Mouse (Mus musculus) midbrain, embryonic 16.5 days (tissue): ENCODE data around the gene Gm49721. TPM values are rescaled to one million over a fixed set of nuclear protein-coding genes. Genes with fewer than 3 reads are reported as not detected.
"Not testable (repeated sequence)": the region's sequence is repeated elsewhere in the genome, so short reads cannot be mapped to it uniquely, and the experiment has no call there.

ENCODE experiments used
- ATAC-seq: fragments of 200-750 bp; cut with Nextera tagmentation; 2 replicates; pipeline ENCODE4 v1.8.0; 2017; ENCODE audit warnings: moderate TSS enrichment
- H3K27ac ChIP-seq: fragments of 300-500 bp; sonication (generic); 2 replicates; pipeline ENCODE4 v1.5.1; 2014; ENCODE audit warnings: mild to moderate bottlenecking, low read length, mixed read lengths
- H3K27me3 ChIP-seq: fragments of 300-500 bp; sonication (generic); 2 replicates; pipeline ENCODE4 v1.6.1; 2014; ENCODE audit warnings: low read depth, low read length, mixed read lengths; ENCODE audit not compliant: control insufficient read depth, insufficient read depth
- H3K36me3 ChIP-seq: fragments of 300-500 bp; sonication (generic); 2 replicates; pipeline ENCODE4 v1.6.1; 2014; ENCODE audit warnings: mild to moderate bottlenecking, low read length, moderate library complexity, mixed read lengths; ENCODE audit not compliant: control insufficient read depth, insufficient read depth
- H3K4me1 ChIP-seq: fragments of 300-500 bp; sonication (generic); 2 replicates; pipeline ENCODE4 v1.6.1; 2014; ENCODE audit warnings: mild to moderate bottlenecking, low read length, mixed read lengths; ENCODE audit not compliant: control insufficient read depth, insufficient read depth
- H3K4me2 ChIP-seq: fragments of 300-500 bp; sonication (generic); 2 replicates; pipeline ENCODE4 v1.6.1; 2014; ENCODE audit warnings: mild to moderate bottlenecking, low read length, mixed read lengths
- H3K4me3 ChIP-seq: fragments of 300-500 bp; sonication (generic); 2 replicates; pipeline ENCODE4 v1.5.1; 2014; ENCODE audit warnings: low read depth, mild to moderate bottlenecking, low read length, moderate library complexity, mixed read lengths
- H3K9ac ChIP-seq: fragments of 300-500 bp; sonication (generic); 2 replicates; pipeline ENCODE4 v1.6.1; 2014; ENCODE audit warnings: low read depth, low read length, mixed read lengths
- H3K9me3 ChIP-seq: fragments of 300-500 bp; sonication (generic); replicated peaks from 2 replicates; pipeline ENCODE4 v1.6.1; 2014; ENCODE audit warnings: mild to moderate bottlenecking, low read length, mixed read lengths; ENCODE audit not compliant: control insufficient read depth, poor library complexity, severe bottlenecking
- WGBS: fragments of 180-500 bp; shearing (Covaris S2); extraction: QIAGEN DNeasy Blood & Tissue Kit; methylation state at CpG from one replicate; pipeline ENCODE4 v1.1.7; 2014; 5-methylcytosine and 5-hydroxymethylcytosine counted together
- polyA plus RNA-seq: library from polyadenylated mRNA; unstranded; fragments of >200 nt; fragmentation: Nextera tagmentation; extraction: Ambion mirVana; gene quantifications from 2 replicates; pipeline ENCODE4 v1.2.1, GENCODE M21; 2015

Gene Gm49721
- polyA plus RNA-seq, 1 experiment from 2014 or later: 0.44 TPM

- H3K4me3 ChIP-seq, ATAC-seq, H3K4me1 ChIP-seq, H3K9ac ChIP-seq, H3K36me3 ChIP-seq, H3K4me2 ChIP-seq, H3K9me3 ChIP-seq, H3K27me3 ChIP-seq, H3K27ac ChIP-seq: not testable (repeated sequence)
- WGBS: no CpG with 5 or more reads among the region's 3 CpGs
These were observed 24.7 kb downstream of the Gm49721 start for GRCm38 (mm10) chr17:7003392-7003791.

DNA sequence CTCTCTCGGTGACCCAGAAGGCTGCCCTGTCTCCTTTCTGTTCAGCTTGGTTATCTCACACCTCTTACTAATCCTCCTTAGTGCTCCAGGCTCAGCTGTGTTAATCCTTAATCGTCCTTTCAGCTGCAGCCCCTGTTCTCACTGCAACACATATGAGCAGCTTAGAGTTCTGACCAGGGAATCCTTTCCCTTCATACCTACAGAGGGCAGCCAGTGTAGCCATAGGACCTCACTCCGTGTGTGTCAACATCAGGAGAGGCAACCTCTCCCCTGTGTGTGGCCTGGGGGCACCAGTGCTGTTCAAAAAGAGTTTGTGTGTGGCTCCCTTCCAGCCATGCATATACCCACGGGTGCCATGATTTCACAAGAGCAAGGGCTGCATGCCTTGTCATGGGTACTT is 26.9 kb downstream of the Gm49721 start:
- not testable (repeated sequence) for H3K4me2 ChIP-seq, H3K27ac ChIP-seq, H3K9ac ChIP-seq, H3K4me1 ChIP-seq, H3K27me3 ChIP-seq, H3K36me3 ChIP-seq, H3K4me3 ChIP-seq, ATAC-seq, H3K9me3 ChIP-seq
- 28% methylated on average over 2 of the region's 4 CpGs for WGBS

GRCm38 (mm10) chr17:7008885-7009284 is 30.2 kb downstream of the Gm49721 start:
- H3K9me3 ChIP-seq, H3K4me3 ChIP-seq, H3K27me3 ChIP-seq, H3K9ac ChIP-seq, H3K4me1 ChIP-seq, H3K27ac ChIP-seq, ATAC-seq, H3K36me3 ChIP-seq, H3K4me2 ChIP-seq: not testable (repeated sequence)

GRCm38 (mm10) chr17:7009440-7009839 is 30.7 kb downstream of the Gm49721 start:
- not testable (repeated sequence) for H3K27ac ChIP-seq, H3K4me2 ChIP-seq, H3K9me3 ChIP-seq, H3K36me3 ChIP-seq, ATAC-seq, H3K4me1 ChIP-seq, H3K9ac ChIP-seq, H3K27me3 ChIP-seq, H3K4me3 ChIP-seq
- no CpG with 5 or more reads among the region's 7 CpGs for WGBS

DNA sequence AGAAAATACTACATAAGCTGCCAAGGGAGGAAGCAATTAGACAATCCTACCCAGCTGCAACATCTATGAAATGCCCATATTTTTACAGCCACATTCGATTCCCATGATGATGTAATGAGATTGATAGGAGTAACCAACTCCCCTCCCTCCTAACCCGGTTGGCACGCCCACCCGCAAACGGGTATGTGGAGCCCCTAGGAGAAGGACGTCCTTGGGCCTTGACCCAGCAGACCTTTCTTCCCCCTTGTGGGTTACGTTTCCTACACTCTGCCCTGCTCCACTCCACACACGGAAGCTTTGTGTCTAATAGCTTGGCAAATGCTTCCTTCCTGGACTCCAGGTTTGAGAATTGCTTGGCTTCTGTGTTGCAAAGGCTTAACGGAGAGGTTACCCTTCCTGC is 31.2 kb downstream of the Gm49721 start:
- 81% methylated on average over 4 of the region's 9 CpGs for WGBS
- H3K36me3 ChIP-seq, H3K4me3 ChIP-seq, H3K4me1 ChIP-seq, H3K27me3 ChIP-seq, H3K9ac ChIP-seq, H3K9me3 ChIP-seq, ATAC-seq, H3K4me2 ChIP-seq, H3K27ac ChIP-seq: not testable (repeated sequence)

DNA sequence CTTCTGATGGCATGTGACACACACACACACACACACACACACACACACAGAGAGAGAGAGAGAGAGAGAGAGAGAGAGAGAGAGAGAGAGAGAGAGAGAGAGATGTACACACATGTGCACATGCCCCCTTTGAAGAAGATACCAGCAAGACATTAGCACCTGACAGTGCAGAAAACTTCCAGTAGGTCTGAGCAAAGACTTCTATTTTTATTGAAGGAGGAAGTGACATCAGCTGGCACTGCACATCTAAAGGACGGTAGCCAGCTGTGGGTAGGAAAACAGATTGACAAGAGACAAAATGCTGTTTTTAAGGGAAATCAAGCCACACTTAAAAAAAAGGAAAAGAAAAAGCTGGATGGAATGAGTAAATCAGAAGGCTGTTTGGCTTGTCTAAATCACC is 35.5 kb downstream of the Gm49721 start:
- no CpG with 5 or more reads among the region's 1 CpGs for WGBS
- not testable (repeated sequence) for H3K9me3 ChIP-seq, H3K27ac ChIP-seq, H3K4me2 ChIP-seq, ATAC-seq, H3K36me3 ChIP-seq, H3K27me3 ChIP-seq, H3K4me3 ChIP-seq, H3K4me1 ChIP-seq, H3K9ac ChIP-seq

DNA sequence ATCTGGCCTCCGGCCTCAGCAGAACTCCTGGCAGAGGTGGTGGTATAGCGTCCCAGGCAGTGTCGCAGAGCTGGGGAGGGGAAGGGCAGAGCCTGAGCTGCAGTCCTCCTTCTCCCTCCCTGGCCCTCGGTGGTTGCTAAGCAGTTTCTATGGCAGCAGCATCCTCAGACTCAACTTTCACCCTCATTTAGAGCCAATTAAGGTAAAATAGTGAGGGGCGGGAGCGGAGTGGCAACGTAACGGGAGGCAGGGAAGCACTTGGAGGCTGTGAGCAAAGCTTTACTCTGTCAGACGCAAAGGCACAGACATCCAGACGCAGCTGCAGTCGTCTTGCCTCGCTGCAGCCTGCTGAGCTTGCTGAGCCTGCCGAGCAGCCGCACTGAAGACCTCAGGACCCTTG is 46.6 kb downstream of the Gm49721 start, which contains the start of gene Gm1604a:
Gene Gm1604a (plus strand): TSS at position 312 of the 400 bp plus-strand sequence.
- H3K9ac ChIP-seq, H3K4me3 ChIP-seq, H3K27me3 ChIP-seq, H3K9me3 ChIP-seq, H3K4me1 ChIP-seq, H3K36me3 ChIP-seq, H3K27ac ChIP-seq: not testable (repeated sequence)
- 2% methylated on average over 6 of the region's 14 CpGs for WGBS
- H3K4me2 ChIP-seq: peak within 1 kb of the TSS; percentile 23; the same call in 1 of the 2 replicates
- peak; percentile 88 for ATAC-seq

- H3K9me3 ChIP-seq, H3K4me2 ChIP-seq, H3K36me3 ChIP-seq, H3K27me3 ChIP-seq, H3K9ac ChIP-seq, H3K27ac ChIP-seq, H3K4me1 ChIP-seq, H3K4me3 ChIP-seq: not testable (repeated sequence)
- peak; percentile 33; the same call in 1 of the 2 replicates for ATAC-seq
- 40% methylated on average over 3 of the region's 14 CpGs for WGBS
These were observed 47.2 kb downstream of the Gm49721 start for GRCm38 (mm10) chr17:7025764-7026346.

DNA sequence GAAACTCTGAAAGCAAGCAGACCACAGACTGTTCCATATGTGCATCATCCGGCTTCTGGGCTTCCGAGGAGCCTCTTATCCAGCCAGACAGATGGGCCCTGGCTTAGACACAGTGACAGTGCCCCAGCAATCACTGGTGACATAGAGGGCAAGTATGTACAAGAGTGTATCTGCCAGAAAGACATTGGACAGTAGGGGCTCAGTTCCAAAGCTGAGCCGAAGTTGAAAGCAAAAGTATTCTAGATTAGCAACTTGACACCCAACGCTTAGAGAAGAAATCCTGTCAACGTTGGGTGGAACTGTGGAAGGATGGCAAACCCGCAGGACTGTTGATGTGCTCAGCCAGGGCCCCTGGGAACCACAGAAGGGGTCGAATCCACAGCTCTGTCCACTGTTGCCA is 51.5 kb downstream of the Gm49721 start:
- H3K4me2 ChIP-seq, H3K4me1 ChIP-seq, H3K4me3 ChIP-seq, ATAC-seq, H3K36me3 ChIP-seq, H3K9me3 ChIP-seq, H3K9ac ChIP-seq, H3K27me3 ChIP-seq, H3K27ac ChIP-seq: not testable (repeated sequence)
- 71% methylated on average over 5 of the region's 7 CpGs for WGBS
